Mouse (Mus musculus): ENCODE data around the gene Speer4f2. TPM values are rescaled to one million over a fixed set of nuclear protein-coding genes. Genes with fewer than 3 reads are reported as not detected.
"Not testable (repeated sequence)": the region's sequence is repeated elsewhere in the genome, so short reads cannot be mapped to it uniquely, and the experiment has no call there.

The Speer4f2 gene
- total RNA-seq (2021): not detected

GRCm38 (mm10) chr5:17372880-17373279 lies at the start of gene Speer4f2:
Gene Speer4f2 (plus strand): TSS chr5:17373180.
- intact Hi-C loops (cut with DNase I); DNase-seq (ENCODE audit: low spot score): not testable (repeated sequence)

- DNase-seq (ENCODE audit: low spot score): no peak
- intact Hi-C loops (cut with DNase I): no loop called here
Measured at GRCm38 (mm10) chr5:17328946-17329566, 43.9 kb upstream of the Speer4f2 start.

- DNase-seq (ENCODE audit: low spot score): no peak
- intact Hi-C loops (cut with DNase I): no loop called here
Measured at GRCm38 (mm10) chr5:17334836-17335235, 38.1 kb upstream of the Speer4f2 start.

GRCm38 (mm10) chr5:17345741-17346140 lies 27.2 kb upstream of the Speer4f2 start:
- intact Hi-C loops (cut with DNase I): not testable (repeated sequence)

GRCm38 (mm10) chr5:17359394-17359999 lies 13.5 kb upstream of the Speer4f2 start:
- intact Hi-C loops (cut with DNase I): no loop called here

More at GRCm38 (mm10) chr5:17345741-17346140, 27.2 kb upstream of the Speer4f2 start:
- DNase-seq (ENCODE audit: low spot score): not testable (repeated sequence)

GRCm38 (mm10) chr5:17389926-17390325 lies 16.9 kb downstream of the Speer4f2 start:
- intact Hi-C loops (cut with DNase I): no loop called here
- DNase-seq (ENCODE audit: low spot score): no peak

More at GRCm38 (mm10) chr5:17359394-17359999, 13.5 kb upstream of the Speer4f2 start:
- no peak for DNase-seq (ENCODE audit: low spot score)

DNA sequence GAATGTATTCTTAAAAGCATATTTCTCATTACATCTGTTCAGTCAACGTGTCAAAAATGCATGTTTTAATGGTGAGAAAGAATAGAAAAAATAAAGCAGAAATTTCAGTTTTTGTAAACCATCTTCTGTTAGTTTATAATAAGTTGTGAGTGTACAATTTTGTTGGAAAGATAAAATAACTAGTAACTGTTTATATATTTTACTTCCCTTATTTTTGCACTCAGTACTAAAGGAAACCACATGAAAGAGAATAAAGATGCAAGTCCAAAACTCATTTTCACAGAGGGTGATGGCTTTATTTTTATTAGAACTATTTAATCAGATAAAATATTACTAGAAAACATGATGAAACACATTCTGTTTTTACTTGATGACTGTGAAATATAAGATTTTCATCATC lies 18.2 kb downstream of the Speer4f2 start:
- intact Hi-C loops (cut with DNase I): no loop called here
- no peak for DNase-seq (ENCODE audit: low spot score)

DNA sequence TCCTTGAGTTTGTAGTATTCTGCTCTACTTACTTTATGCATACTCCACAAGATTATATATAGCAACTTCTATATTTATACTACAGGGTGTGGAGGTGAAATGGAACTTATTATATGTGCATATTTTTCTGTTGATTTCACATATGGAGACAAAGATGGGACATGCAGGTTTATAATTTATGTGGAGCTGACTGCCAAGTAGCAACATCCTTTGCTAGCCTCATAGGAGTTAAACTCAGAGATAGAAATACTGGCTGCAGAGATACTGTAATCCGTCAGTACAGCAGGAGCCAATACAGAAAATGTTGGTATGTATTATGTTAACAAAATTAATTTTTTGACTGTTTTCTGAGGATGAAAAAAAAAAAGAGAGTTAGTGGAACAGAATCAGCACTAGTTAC lies 27.6 kb downstream of the Speer4f2 start:
- no peak for DNase-seq (ENCODE audit: low spot score)
- intact Hi-C loops (cut with DNase I): no loop called here

DNA sequence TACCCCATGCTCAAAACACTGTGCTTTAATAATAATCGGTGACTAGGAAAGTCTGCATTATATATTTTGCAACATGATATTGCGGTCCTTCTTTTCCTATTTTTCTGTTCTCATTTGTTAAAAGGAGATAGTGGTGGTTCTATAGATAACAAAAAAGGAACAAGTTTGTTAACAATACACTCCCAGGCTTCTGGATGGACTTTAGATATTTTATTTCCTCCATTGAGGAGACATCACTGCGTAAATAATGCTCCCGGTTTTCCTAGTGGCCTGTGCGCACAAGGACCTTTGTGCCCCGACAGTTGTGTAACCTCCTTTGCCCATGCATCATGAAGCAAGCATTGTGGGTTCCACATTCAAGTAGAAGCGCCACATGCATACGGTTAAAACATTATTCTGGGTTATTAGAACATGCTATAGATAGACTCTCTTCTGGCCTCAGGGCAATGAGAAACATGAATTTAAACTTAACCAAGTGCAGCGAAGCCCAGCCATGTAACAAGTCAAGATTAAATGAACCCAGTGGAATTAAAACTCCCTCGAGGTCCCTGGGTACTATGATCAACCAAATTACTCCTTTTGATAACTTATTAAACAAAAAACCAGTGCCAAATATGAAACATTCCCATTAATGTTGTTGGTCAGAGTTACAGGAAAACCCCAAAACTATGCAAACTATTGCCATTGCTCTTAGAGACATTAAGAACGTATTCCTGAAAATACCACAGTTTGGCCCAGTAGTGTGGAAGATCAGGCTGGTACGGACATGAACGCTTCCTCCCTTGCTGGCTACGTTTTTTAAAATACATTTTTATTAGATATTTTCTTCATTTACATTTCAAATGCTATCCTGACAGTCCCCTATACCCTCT lies 28.5 kb downstream of the Speer4f2 start:
- no peak for DNase-seq (ENCODE audit: low spot score)
- intact Hi-C loops (cut with DNase I): no loop called here

DNA sequence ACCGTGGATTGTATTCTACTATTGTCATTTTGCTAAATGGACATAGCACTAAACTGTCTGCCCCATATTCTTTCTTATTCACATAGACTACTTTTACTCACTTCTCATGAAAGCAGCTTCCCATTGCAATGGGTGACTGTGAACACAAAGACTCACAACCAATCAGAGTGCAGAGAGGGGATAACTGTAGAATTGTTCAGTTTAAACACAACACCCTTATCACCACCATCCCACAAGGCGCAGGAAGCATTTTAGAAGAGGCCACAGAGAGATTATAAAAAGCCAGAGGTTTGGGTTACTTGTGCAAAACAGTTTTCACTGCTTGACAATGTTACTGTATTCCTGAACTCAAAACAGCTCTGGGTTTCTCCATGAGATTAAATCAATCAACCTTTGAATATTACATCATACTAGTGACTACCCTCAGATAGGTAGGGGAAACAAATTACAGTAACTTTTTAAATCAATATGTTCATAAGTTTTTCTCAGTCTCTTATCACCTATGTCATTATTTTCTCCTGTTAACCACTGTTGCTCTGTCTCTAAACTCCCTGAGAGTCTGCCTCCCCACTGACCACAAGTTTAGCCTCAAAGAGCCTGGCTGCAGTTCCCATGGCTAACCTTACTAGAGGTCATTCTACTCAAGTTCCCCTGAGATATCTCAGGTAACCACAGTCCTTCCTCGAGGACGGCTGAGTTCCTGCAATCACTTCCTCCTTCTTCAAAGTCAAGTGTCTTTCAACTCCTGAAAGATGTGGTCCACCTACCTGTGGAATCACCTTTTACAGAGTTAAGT lies 29.5 kb downstream of the Speer4f2 start:
- intact Hi-C loops (cut with DNase I): no loop called here
- DNase-seq (ENCODE audit: low spot score): no peak

DNA sequence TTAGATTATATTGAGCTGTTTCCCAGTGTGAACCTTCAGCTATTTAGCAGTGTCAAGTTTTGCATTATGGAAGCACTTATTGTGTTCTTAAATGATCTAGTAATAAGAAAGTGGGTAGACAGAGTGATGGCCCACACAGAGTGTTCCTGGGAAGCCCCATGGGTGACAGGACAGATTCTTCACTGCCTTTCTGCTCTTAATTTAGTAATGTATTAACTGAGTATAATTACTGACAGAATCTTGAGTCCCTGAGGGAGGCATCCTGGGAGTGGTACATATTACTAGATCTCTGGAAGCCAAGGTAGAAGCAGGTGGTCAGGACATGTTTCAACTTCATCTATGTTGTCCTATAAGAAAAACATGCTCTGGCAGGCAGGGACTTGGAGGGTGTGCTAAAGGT lies 30.6 kb downstream of the Speer4f2 start:
- intact Hi-C loops (cut with DNase I): no loop called here

DNA sequence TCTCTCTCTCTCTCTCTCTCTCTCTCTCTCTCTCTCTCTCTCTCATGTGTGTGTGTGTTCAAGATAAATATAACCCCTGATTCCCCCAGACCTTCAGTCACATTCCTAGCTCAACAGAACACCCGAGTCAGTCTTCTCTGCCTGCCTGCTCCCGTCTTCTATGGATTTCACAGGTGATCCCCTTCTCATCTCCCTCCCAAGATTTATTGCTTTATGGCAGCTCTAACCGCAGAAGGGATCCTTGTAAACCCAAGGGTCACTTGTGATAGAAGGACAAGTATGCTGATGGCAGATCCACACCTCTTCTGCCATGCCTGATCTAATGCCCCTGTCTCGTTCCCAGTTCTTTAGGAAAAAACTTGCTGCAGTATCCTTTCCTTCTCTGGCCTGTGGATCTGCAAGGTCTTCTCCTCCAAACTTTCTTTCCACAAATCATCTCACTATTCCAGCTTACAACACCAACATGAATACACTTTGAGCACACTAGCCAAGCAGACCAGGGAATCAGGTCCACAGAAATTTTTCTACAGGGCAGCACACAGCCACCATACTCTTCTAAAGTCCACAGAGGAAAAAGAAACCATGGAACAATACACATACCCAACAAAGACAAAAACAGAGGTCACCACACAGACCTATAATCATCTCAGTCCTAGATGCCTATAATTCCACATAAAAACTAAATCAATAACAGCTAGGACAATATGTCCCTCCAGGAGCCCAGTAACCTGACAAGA lies 36.1 kb downstream of the Speer4f2 start:
- intact Hi-C loops (cut with DNase I): no loop called here

More for the DNA sequence above, 30.6 kb downstream of the Speer4f2 start:
- no peak for DNase-seq (ENCODE audit: low spot score)

GRCm38 (mm10) chr5:17417201-17417600 lies 44.2 kb downstream of the Speer4f2 start:
- intact Hi-C loops (cut with DNase I): no loop called here
- DNase-seq (ENCODE audit: low spot score): no peak

More for the DNA sequence above, 36.1 kb downstream of the Speer4f2 start:
- DNase-seq (ENCODE audit: low spot score): no peak

GRCm38 (mm10) chr5:17419215-17419820 lies 46.3 kb downstream of the Speer4f2 start:
- DNase-seq (ENCODE audit: low spot score): no peak
- intact Hi-C loops (cut with DNase I): no loop called here

DNA sequence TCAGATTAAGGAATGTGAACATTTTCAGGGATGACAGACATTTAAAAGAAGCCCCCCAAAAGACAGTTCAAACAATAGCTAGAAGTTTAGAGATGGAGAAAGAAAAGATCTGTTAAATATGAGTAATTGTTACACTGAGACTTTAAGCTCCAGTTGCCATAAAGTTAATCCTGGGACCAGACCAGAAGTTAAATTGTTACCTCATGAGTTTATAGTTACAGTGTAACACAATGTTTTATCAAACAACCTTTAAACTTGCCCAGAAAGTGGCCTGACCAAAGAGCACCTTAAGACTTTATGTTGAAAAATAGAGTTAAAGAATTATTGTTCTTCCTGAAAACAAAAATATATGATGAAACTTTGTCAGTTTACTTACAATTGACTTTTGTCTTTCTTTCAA lies 46.9 kb downstream of the Speer4f2 start:
- intact Hi-C loops (cut with DNase I): no loop called here
- DNase-seq (ENCODE audit: low spot score): no peak

DNA sequence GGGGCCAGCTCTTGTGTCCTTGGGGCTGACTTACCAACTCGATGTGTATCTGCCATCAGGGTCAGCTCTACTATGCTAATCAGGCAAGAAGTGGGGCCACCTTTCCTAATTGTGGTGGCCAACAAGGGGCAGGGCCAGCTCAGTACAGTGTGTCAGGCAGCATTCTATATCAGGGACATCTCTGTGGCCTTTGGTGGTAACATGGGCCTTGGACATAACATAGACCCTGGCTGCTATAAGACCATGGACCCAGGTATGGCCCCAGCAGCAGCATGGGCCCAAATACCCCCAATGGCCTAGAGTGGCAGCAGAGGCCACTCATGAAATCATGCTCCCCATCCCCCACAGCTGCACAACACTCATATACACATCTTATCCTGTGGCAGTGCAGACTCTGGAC lies 49.2 kb downstream of the Speer4f2 start:
- DNase-seq (ENCODE audit: low spot score): no peak
- intact Hi-C loops (cut with DNase I): no loop called here

DNA sequence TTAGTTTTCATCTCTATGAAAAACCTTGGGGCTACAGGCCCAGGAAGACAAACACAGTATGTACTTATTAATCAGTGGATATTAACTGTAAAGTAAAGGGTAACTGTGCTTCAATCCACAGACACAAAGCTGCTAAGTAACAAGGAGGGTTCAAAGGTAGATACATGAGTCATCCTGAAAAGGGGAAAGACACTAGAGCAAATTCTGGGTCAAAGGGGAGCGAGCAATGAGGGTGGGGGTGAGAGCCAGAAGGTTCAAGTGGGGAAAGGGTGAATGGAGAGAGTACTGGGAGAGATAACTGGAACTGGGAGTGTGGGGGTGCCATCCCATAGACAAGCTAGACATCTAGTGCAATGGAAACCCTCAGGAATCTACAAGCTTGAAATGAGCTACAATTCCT lies 54.0 kb downstream of the Speer4f2 start:
- no peak for DNase-seq (ENCODE audit: low spot score)
- intact Hi-C loops (cut with DNase I): no loop called here

Data from heart, postnatal 25 days (tissue).